Mouse (Mus musculus) forebrain, embryonic 11.5 days (tissue): ENCODE results near the gene Commd1. TPM values are rescaled to one million over a fixed set of nuclear protein-coding genes. Genes with fewer than 3 reads are reported as not detected.

ENCODE experiments used
- ATAC-seq: fragments of 200-750 bp; cut with Nextera tagmentation; replicated peaks from 2 replicates; pipeline ENCODE4 v1.8.0; 2017; ENCODE audit warnings: moderate TSS enrichment; ENCODE audit not compliant: low FRiP score
- DNase-seq: peaks from one replicate; pipeline ENCODE4 v3.0.0-alpha.2; 2017; ENCODE audit warnings: low spot score
- H3K27ac ChIP-seq: fragments of 300-500 bp; sonication (generic); 2 replicates; pipeline ENCODE4 v1.5.1; 2014; ENCODE audit warnings: low read depth, low read length
- H3K27me3 ChIP-seq: fragments of 300-500 bp; sonication (generic); 2 replicates; pipeline ENCODE4 v1.6.1; 2014; ENCODE audit warnings: mild to moderate bottlenecking, low read length, mixed read lengths; ENCODE audit not compliant: control insufficient read depth, insufficient read depth
- H3K36me3 ChIP-seq: fragments of 300-500 bp; sonication (generic); 2 replicates; pipeline ENCODE4 v1.6.1; 2014; ENCODE audit warnings: mild to moderate bottlenecking, low read length, moderate library complexity, mixed read lengths; ENCODE audit not compliant: control insufficient read depth, insufficient read depth
- H3K4me1 ChIP-seq: fragments of 300-500 bp; sonication (generic); replicated peaks from 2 replicates; pipeline ENCODE4 v1.6.1; 2014; ENCODE audit warnings: low read length, mixed read lengths; ENCODE audit not compliant: control insufficient read depth, insufficient read depth
- H3K4me2 ChIP-seq: fragments of 300-500 bp; sonication (generic); 2 replicates; pipeline ENCODE4 v1.6.1; 2014; ENCODE audit warnings: low read depth, mild to moderate bottlenecking, low read length, moderate library complexity, mixed read lengths; ENCODE audit not compliant: severe bottlenecking
- H3K4me3 ChIP-seq: fragments of 300-500 bp; sonication (generic); 2 replicates; pipeline ENCODE4 v1.5.1; 2014; ENCODE audit warnings: low read depth, low read length
- H3K9ac ChIP-seq: fragments of 300-500 bp; sonication (generic); 2 replicates; pipeline ENCODE4 v1.6.1; 2014; ENCODE audit warnings: low read length
- H3K9me3 ChIP-seq: fragments of 300-500 bp; sonication (generic); 2 replicates; pipeline ENCODE4 v1.6.1; 2016; ENCODE audit warnings: low read length, mixed read lengths; ENCODE audit not compliant: control insufficient read depth
- WGBS: fragments of 180-500 bp; shearing (Covaris S2); extraction: QIAGEN DNeasy Blood & Tissue Kit; methylation state at CpG from one replicate; pipeline ENCODE4 v1.1.7; 2014; 5-methylcytosine and 5-hydroxymethylcytosine counted together
- polyA plus RNA-seq: library from polyadenylated mRNA; unstranded; fragments of >200 nt; fragmentation: Nextera tagmentation; extraction: Ambion mirVana; gene quantifications from 2 replicates; pipeline ENCODE4 v1.2.1, GENCODE M21; 2014

Gene Commd1
- polyA plus RNA-seq, 1 experiment from 2014 or later = 399 TPM

DNA sequence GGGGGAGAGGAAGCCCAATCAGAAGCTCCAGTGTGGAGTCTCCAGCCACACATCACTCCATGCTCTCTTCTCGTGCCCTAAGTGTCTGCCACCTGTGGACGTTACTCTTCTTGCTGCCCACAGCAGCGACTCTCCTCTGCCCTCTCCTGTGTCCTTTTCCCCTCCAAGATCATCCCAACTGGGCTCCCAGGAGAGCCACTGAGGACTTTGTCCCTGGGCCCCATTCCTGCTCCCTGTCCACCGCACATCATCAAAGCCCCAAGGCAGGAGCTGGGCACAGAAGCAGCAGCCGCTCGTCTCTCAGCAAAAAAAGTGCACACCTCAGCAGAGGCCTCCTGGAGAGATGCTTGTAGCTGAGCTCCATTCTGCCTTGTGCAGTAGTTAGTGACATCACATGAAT, 32.8 kb upstream of the Commd1 start:
- Histone ChIP-seq H3K27ac (no peak overlapping the region), H3K9ac (no peak overlapping the region), H3K9me3 (no peaks in the 10 kb centered on the region), H3K4me2 (no peak overlapping the region), H3K4me3 (no peak overlapping the region), H3K36me3 (no peaks in the 10 kb centered on the region), H3K27me3 (no peaks in the 10 kb centered on the region), H3K4me1 (no peaks in the 10 kb centered on the region)
- no peak for ATAC-seq
- DNase-seq = no peak
- WGBS = 76% methylated on average over 6 of the region's 6 CpGs

DNA sequence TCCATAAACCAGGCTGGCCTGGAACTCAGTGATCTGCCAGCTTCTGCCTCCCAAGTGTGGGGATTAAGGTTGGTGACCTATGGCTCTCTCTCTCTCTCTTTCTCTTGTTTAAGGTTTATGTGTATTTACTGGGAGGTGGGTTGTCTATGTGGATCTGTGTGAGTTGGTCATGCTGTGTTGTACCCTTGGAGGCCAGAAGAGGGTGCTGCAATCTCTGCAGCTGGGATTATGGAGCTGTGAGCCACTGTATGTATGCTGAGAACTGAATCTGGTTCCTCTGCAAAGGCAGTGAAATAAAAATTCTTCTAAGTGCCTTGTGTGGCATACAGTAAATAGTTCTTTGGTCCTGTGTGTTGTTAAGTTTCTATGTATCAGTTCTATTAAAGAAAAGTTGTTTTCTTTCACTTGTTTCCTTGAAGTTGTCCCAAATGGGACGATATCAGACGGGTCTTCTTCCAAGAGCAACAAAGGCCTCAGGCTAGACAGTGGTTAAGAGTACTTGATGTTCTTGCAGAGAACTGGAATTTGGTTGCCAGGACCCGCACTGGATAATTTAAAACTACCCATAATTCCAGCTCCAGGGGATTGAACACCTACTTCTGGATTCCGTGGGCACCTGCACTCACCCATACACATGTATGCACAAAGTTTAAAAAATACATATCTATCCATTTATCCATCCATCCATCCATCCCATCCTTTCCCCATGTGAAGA, 31.6 kb upstream of the Commd1 start:
- Histone ChIP-seq H3K4me3 (no peak overlapping the region), H3K27me3 (no peaks in the 10 kb centered on the region), H3K36me3 (no peaks in the 10 kb centered on the region), H3K9me3 (no peaks in the 10 kb centered on the region), H3K27ac (no peak overlapping the region), H3K4me1 (no peaks in the 10 kb centered on the region), H3K9ac (no peak overlapping the region), H3K4me2 (no peak overlapping the region)
- ATAC-seq (no peak), DNase-seq (no peak)
- WGBS = 88% methylated on average over 4 of the region's 4 CpGs

DNA sequence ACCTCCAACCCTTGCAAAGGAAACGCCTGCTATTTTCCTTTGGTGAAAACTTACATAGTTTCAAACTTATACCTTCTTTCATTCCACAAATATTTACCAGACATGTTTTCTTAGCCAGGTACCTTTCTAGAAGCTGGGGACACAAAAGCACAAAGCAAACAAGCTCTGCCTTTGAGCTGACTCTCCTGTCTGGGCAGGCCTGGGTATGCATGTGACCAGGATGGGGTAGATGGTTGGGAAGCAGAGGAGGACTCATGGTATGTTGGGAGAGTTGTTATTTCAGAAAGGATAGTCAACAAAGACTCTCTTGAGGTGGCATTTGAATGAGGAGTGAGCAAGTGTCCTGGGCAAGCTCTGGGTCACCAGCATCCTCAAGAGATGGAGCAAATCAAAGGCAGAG, 30.9 kb upstream of the Commd1 start:
- Histone ChIP-seq H3K4me1 (no peaks in the 10 kb centered on the region), H3K9me3 (no peaks in the 10 kb centered on the region), H3K27me3 (no peaks in the 10 kb centered on the region), H3K4me3 (no peak overlapping the region), H3K9ac (no peak overlapping the region), H3K4me2 (no peak overlapping the region), H3K27ac (no peak overlapping the region), H3K36me3 (no peaks in the 10 kb centered on the region)
- ATAC-seq (no peak), DNase-seq (no peak)
- WGBS = 80% methylated on average over 1 of the region's 1 CpGs

DNA sequence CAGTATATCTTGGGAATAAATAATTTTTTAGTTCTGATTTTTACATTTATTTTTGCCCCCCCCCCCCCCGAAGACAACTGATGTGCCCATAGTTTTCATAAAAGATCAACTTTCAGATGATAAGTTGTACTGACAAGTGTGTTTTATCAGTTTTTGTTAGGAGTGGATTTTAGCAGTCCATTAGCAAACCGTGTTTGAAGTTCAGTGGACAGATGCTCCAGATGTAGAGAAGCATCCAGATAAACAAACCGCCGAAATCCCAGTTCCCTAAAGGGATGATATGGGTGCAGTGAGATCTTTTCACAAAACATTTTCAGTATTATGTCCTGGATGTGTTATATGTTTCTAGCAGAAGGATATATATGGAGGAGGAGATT, 26.6 kb upstream of the Commd1 start:
- Histone ChIP-seq H3K9ac (peak overlapping the region; percentile 70), H3K27ac (no peak overlapping the region), H3K36me3 (peaks cover 4% of the 10 kb centered on the region; the same call in 1 of the 2 replicates), H3K9me3 (no peaks in the 10 kb centered on the region), H3K27me3 (no peaks in the 10 kb centered on the region), H3K4me2 (peak overlapping the region; percentile 48), H3K4me3 (peak overlapping the region; percentile 50), H3K4me1 (0 out of 2 replicates have a peak, but pooled peaks cover 3% of the 10 kb centered on the region)
- ATAC-seq (no peak), DNase-seq (no peak)
- 47% methylated on average over 4 of the region's 4 CpGs for WGBS

DNA sequence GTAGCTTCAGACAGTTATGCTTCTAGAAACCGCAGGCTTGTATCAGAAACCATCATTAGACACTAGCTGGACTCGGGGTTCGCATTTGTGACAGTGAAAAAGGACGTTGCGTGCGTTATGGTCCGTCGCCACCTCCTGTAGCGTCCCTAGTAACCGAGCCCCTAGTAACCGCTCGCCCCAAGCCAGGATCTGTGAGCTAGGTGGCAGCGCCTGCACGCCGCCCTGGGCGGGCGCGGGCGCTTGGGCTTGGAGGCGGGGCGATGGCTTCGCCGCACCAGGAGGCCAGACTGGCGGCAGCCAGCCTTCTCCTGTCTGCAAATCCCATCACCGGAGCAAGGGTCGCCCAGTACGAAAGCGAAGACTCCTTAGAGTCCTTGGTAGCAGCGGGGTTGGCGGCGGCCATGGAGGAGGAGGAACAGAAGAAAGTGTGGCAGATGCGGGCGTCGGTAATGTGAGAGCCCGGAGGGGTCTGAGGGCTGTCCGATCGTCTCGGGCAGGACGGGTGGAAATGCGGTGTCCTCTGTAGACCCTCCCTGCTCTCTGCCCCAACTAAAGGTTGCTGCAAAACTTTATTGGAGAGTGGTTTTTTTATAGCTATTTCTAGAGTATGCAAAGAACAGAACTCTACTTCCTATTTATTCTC, 26.1 kb upstream of the Commd1 start:
- Histone ChIP-seq H3K4me1 (0 out of 2 replicates have a peak, but pooled peaks cover 3% of the 10 kb centered on the region), H3K9ac (peak overlapping the region; percentile 70), H3K4me3 (peak overlapping the region; percentile 50), H3K4me2 (peak overlapping the region; percentile 48), H3K36me3 (peaks cover 4% of the 10 kb centered on the region; the same call in 1 of the 2 replicates), H3K9me3 (no peaks in the 10 kb centered on the region), H3K27ac (peak overlapping the region; percentile 83), H3K27me3 (no peaks in the 10 kb centered on the region)
- DNase-seq (peak; percentile 91), ATAC-seq (peak; percentile 97)
- WGBS = under 1% methylated on average over 40 of the region's 40 CpGs

DNA sequence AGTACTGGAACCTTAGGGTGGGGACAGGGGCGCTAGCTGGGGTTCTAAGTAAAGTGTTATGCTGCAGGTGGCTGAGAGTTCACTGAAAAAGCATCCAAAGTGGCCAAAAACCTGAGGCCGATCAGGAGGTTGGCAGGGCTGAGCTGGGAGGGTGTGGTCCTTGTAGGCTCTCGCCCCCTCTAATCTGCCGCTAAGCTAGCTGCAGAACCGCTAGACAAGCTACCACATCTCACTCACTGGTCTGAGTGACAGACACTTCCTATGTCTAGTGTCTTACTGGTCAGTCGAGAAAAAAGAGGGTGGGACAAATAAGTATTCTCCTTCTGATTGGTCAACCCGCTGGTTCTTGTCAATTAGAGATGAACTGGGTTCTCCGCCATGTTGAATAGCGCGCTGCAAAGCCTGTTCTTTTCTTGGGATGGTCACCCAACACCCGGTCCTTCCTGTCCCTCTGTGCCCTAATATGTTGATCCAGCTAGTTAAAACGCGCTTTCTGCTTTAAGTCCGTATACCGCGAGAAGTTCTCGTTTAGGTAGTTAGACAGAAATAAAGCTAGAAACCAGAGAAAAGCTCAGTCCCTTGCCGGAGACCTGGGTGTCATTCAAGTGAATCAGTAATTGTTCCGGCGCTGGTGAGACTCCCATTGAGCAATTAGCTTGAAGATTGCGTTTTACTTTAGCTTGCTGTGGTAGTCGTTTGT, 25.4 kb upstream of the Commd1 start, which contains the start of gene Fam161a:
Gene Fam161a (plus strand): TSS at position 51 of the 700 bp plus-strand sequence.
- H3K9me3 ChIP-seq = no peaks in the 10 kb centered on the region
- no peaks in the 10 kb centered on the region for H3K27me3 ChIP-seq
- peaks cover 5% of the 10 kb centered on the region; the same call in 1 of the 2 replicates for H3K36me3 ChIP-seq
- DNase-seq (peak; percentile 75), ATAC-seq (peak; percentile 94)
- peak within 1 kb of the TSS; percentile 50 for H3K4me3 ChIP-seq
- H3K27ac ChIP-seq = peak within 1 kb of the TSS; percentile 83
- peak within 1 kb of the TSS; percentile 70 for H3K9ac ChIP-seq
- H3K4me2 ChIP-seq = peak within 1 kb of the TSS; percentile 48
- WGBS = under 1% methylated on average over 22 of the region's 22 CpGs
- H3K4me1 ChIP-seq = 0 out of 2 replicates have a peak, but pooled peaks cover 3% of the 10 kb centered on the region

DNA sequence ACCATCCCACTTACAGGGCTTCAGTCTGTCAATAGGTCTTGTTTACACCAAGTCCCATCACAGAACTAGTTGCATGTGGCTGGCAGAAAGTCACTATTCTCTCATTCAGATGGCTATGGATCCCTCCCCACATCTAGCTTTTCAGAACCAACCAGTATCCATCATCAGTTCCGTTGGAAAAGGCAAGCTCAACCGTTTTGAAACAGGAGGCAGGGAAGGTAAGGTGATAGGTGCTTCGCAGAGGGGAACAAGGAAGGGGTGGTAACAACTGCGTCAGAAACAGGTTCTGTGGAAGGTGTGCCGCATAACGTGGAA, 24.9 kb upstream of the Commd1 start:
- WGBS = 10% methylated on average over 6 of the region's 6 CpGs
- H3K36me3 ChIP-seq = peaks cover 10% of the 10 kb centered on the region; the same call in 1 of the 2 replicates
- ATAC-seq = peak; percentile 25; the same call in 1 of the 2 replicates
- peak overlapping the region; percentile 70 for H3K9ac ChIP-seq
- H3K4me1 ChIP-seq = 0 out of 2 replicates have a peak, but pooled peaks cover 3% of the 10 kb centered on the region
- H3K4me3 ChIP-seq = peak overlapping the region; percentile 50
- no peaks in the 10 kb centered on the region for H3K9me3 ChIP-seq
- DNase-seq = no peak
- H3K27me3 ChIP-seq = no peaks in the 10 kb centered on the region
- peak overlapping the region; percentile 57; the same call in 1 of the 2 replicates for H3K27ac ChIP-seq
- H3K4me2 ChIP-seq = peak overlapping the region; percentile 48

DNA sequence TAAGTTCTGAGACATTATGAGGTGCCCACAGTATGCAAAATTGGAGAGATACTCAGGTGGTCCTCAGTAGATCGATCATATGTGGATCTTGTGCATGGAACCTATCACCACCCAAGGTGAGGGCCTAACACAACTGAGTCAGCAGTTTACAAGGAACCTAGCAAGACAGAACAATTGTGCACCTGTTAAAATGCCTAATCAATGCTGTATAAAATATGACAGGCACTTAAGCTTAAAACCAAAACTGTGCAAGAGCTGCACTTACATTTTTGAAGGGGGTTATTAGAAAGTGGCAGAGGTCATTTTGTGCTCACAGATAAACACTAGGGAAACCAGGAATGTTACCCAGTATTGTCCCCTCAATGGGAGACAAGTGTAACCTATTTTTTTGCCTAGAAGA, 23.1 kb upstream of the Commd1 start:
- Histone ChIP-seq H3K9ac (no peak overlapping the region), H3K4me2 (no peak overlapping the region), H3K4me3 (no peak overlapping the region), H3K27me3 (no peaks in the 10 kb centered on the region), H3K9me3 (no peaks in the 10 kb centered on the region), H3K27ac (no peak overlapping the region), H3K4me1 (0 out of 2 replicates have a peak, but pooled peaks cover 3% of the 10 kb centered on the region), H3K36me3 (peaks cover 23% of the 10 kb centered on the region; the same call in 1 of the 2 replicates)
- WGBS = 96% methylated on average over 1 of the region's 1 CpGs
- DNase-seq = no peak
- ATAC-seq = no peak
